Mouse (Mus musculus) liver, adult 2 months (tissue): ENCODE data around the gene Dpy30. TPM values are rescaled to one million over a fixed set of nuclear protein-coding genes. Genes with fewer than 3 reads are reported as not detected.
A peak's percentile ranks its signal among the peaks of the same experiment; 100 is the strongest.

Experiments
- DNase-seq: peaks from one replicate; pipeline ENCODE4 v3.0.0-alpha.2; 2011; ENCODE audit warnings: low read depth, low spot score; ENCODE audit errors: extremely low read depth
- H3K27ac ChIP-seq: fragments of 200-500 bp; replicated peaks from 2 replicates; pipeline ENCODE4 v1.5.1; 2012; ENCODE audit warnings: low read depth, mild to moderate bottlenecking, control low read depth, inconsistent platforms, low read length; ENCODE audit not compliant: insufficient read depth
- H3K27me3 ChIP-seq: fragments of 200-500 bp; 2 replicates; pipeline ENCODE4 v1.6.1; 2012; ENCODE audit warnings: mild to moderate bottlenecking, moderate library complexity, low read length, inconsistent platforms; ENCODE audit not compliant: control insufficient read depth, insufficient read depth
- H3K36me3 ChIP-seq: fragments of 200-500 bp; 2 replicates; pipeline ENCODE4 v1.6.1; 2012; ENCODE audit warnings: low read length, inconsistent platforms; ENCODE audit not compliant: control insufficient read depth, insufficient read depth
- H3K4me1 ChIP-seq: fragments of 200-500 bp; 2 replicates; pipeline ENCODE4 v1.6.1; 2011; ENCODE audit warnings: low read length; ENCODE audit not compliant: control insufficient read depth, insufficient read depth
- H3K4me3 ChIP-seq: fragments of 200-500 bp; 2 replicates; pipeline ENCODE4 v1.5.1; 2011; ENCODE audit warnings: low read depth, mild to moderate bottlenecking, control low read depth, low read length, moderate library complexity; ENCODE audit not compliant: insufficient read depth
- H3K79me2 ChIP-seq: fragments of 200-500 bp; 2 replicates; pipeline ENCODE4 v1.6.1; 2012; ENCODE audit warnings: inconsistent platforms, mild to moderate bottlenecking, low read length, moderate library complexity; ENCODE audit not compliant: control insufficient read depth, insufficient read depth
- H3K9ac ChIP-seq: fragments of 200-500 bp; 2 replicates; pipeline ENCODE4 v1.6.1; 2012; ENCODE audit warnings: low read depth, mild to moderate bottlenecking, control low read depth, inconsistent platforms, low read length
- CTCF ChIP-seq: fragments of 200-500 bp; IDR thresholded peaks from 2 replicates; pipeline ENCODE4 v1.5.1; 2011; ENCODE audit warnings: low read depth, low read length, control low read depth
- POLR2A ChIP-seq: fragments of 200-500 bp; IDR thresholded peaks from 2 replicates; pipeline ENCODE4 v1.6.1; 2011; ENCODE audit warnings: low read length, control low read depth; ENCODE audit not compliant: insufficient read depth; ENCODE audit errors: extremely low read depth
- WGBS: fragments of 180-500 bp; shearing (Covaris S2); methylation state at CpG from one replicate; pipeline ENCODE4 v1.1.7; 2018; 5-methylcytosine and 5-hydroxymethylcytosine counted together
- polyA plus RNA-seq: library from polyadenylated mRNA; depleted of rRNA; stranded (reverse); fragments of >200 nt; gene quantifications from 2 replicates; pipeline ENCODE4 v1.2.3, GENCODE M21; 2012
- total RNA-seq: library from RNA; depleted of rRNA; stranded (reverse); fragments of >200 nt; gene quantifications from 2 replicates; pipeline ENCODE4 v1.2.3, GENCODE M21; 2014

Gene Dpy30
- total and polyA plus RNA-seq, 2 experiments, result 29.2 to 34.7 TPM

DNA sequence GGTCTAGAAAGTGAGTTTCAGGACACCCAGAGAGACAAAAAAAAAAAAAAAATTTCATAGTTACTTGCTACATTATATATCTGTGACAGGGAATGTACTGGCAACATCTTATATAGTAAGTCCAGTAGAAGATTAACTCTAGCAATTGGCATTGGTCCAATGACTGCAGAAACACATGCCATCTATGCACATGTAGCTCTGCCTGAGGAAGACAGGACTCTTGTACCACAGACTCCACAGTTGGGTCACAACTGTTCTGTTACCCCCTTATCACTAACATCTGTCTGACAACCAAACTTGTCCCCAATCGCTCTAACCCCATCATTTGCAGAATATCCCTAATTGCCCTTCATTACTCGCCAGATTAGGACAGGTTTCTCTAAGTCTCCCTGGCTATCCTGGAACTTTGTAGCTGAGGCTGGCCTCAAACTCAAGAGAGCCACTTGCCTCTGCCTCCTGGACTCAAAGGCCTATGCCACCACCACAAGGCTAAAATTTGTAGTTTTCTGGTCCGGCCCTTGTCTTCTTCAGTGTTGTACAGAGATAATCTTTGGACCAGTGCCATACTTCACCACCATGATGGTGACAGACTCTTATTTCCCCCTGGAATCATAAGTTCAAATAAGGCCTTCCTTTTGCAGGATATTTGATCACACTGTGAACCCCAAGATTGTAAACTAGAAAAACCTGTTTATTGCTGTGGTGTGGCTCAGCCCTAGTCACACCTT is 52.0 kb downstream of the Dpy30 start:
- Histone ChIP-seq H3K79me2 (peaks cover 35% of the 10 kb centered on the region; the same call in 1 of the 2 replicates), H3K27me3 (no peaks in the 10 kb centered on the region), H3K36me3 (no peaks in the 10 kb centered on the region), H3K27ac (no peak overlapping the region; the same call in 1 of the 2 replicates), H3K4me3 (no peak overlapping the region), H3K9ac (no peak overlapping the region), H3K4me1 (peaks cover 22% of the 10 kb centered on the region)
- 83% methylated on average over 3 of the region's 3 CpGs for WGBS
- DNase-seq, result peak; percentile 56
- no peak for TF ChIP-seq CTCF
- no peak for TF ChIP-seq POLR2A

DNA sequence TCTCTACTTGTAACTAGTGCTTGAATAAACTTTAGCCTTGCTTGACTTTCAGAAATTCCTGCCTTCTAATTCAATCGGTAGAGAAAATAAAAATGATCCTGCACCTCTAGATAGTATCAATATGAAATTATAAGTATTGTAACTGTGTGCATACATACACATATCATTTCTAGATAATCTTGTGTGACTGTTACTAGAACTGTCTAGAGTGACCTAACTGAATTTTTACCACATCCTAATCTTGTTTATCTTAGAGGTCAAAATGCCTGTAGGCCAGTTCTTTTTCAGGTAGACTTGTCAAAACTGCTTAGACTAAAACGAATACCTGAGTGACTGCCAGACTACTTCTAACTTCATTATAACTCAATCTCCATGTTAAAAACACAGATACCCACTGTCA is 53.5 kb downstream of the Dpy30 start:
- no peak overlapping the region for H3K9ac ChIP-seq
- no peak overlapping the region for H3K4me3 ChIP-seq
- no peaks in the 10 kb centered on the region for H3K36me3 ChIP-seq
- peaks cover 23% of the 10 kb centered on the region for H3K4me1 ChIP-seq
- peak overlapping the region; percentile 54 for H3K27ac ChIP-seq
- no peak for TF ChIP-seq POLR2A
- TF ChIP-seq CTCF, result no peak
- H3K27me3 ChIP-seq, result no peaks in the 10 kb centered on the region
- peaks cover 35% of the 10 kb centered on the region; the same call in 1 of the 2 replicates for H3K79me2 ChIP-seq
- 26% methylated on average over 2 of the region's 2 CpGs for WGBS
- peak; percentile 73 for DNase-seq

- H3K9ac ChIP-seq, result no peak overlapping the region
- H3K4me3 ChIP-seq, result no peak overlapping the region
- peaks cover 23% of the 10 kb centered on the region for H3K4me1 ChIP-seq
- TF ChIP-seq POLR2A (no peak), CTCF (no peak)
- 96% methylated on average over 11 of the region's 11 CpGs for WGBS
- DNase-seq, result no peak
- H3K27me3 ChIP-seq, result no peaks in the 10 kb centered on the region
- peaks cover 32% of the 10 kb centered on the region; the same call in 1 of the 2 replicates for H3K79me2 ChIP-seq
- H3K27ac ChIP-seq, result no peak overlapping the region
- H3K36me3 ChIP-seq, result no peaks in the 10 kb centered on the region
These were observed 56.1 kb downstream of the Dpy30 start for GRCm38 (mm10) chr17:74267415-74268180.

DNA sequence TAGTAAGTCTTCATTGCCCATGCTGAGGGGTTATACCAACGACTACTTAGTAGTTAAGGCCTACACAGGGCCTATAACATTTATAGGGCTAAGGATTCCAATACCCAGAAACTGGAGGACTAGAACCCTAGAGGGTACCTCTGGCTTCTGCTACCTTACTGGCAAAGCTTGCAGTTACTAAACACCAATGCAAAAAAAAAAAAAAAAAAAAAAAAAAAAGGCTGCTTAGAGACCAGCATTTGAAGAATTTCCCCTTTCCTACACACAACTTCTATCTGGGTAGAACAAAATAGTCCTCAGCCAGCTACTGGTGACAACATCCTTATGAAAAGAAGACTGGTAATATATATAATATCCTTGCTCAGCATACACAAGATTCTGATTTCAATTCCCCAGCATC is 58.1 kb downstream of the Dpy30 start:
- no peak for TF ChIP-seq CTCF
- TF ChIP-seq POLR2A, result no peak
- Histone ChIP-seq H3K79me2 (peaks cover 23% of the 10 kb centered on the region; the same call in 1 of the 2 replicates), H3K27ac (no peak overlapping the region), H3K4me1 (peaks cover 11% of the 10 kb centered on the region), H3K9ac (no peak overlapping the region), H3K4me3 (no peak overlapping the region), H3K36me3 (no peaks in the 10 kb centered on the region), H3K27me3 (no peaks in the 10 kb centered on the region)
- no peak for DNase-seq
- 60% methylated on average over 1 of the region's 1 CpGs for WGBS

- 0 out of 2 replicates have a peak overlapping the region, but pooled peaks have one; percentile 12 for H3K27ac ChIP-seq
- no peak for TF ChIP-seq POLR2A
- TF ChIP-seq CTCF, result no peak
- peaks cover 23% of the 10 kb centered on the region; the same call in 1 of the 2 replicates for H3K79me2 ChIP-seq
- no peaks in the 10 kb centered on the region for H3K36me3 ChIP-seq
- no peak overlapping the region for H3K4me3 ChIP-seq
- H3K27me3 ChIP-seq, result no peaks in the 10 kb centered on the region
- WGBS, result 53% methylated on average over 5 of the region's 5 CpGs
- no peak overlapping the region for H3K9ac ChIP-seq
- DNase-seq, result no peak
- H3K4me1 ChIP-seq, result peaks cover 13% of the 10 kb centered on the region
These were observed 58.6 kb downstream of the Dpy30 start for GRCm38 (mm10) chr17:74265156-74265505.
